Mouse (Mus musculus) heart, postnatal 4 days (tissue): Measurements from ENCODE around the gene Fam102b. TPM values are rescaled to one million over a fixed set of nuclear protein-coding genes. Genes with fewer than 3 reads are reported as not detected.

ENCODE experiments used
- DNase-seq: peaks from one replicate; pipeline ENCODE4 v3.0.0; 2021
- microRNA-seq, 2 experiments: library from miRNA; unstranded; fragments of <30 nt; microRNA quantifications; one replicate each; pipeline ENCODE4 v1.2.0; 2021 to 2022
- total RNA-seq, 2 experiments: library from RNA; stranded (reverse); gene quantifications; 2 replicates each; pipeline ENCODE4 v1.2.3; 2021

Fam102b gene
- total RNA-seq, 2 experiments from 2014 or later = 21.2 to 22.9 TPM

- no peak for DNase-seq
These were observed 67.6 kb downstream of the Fam102b start for GRCm38 (mm10) chr3:108959680-108960295.

DNA sequence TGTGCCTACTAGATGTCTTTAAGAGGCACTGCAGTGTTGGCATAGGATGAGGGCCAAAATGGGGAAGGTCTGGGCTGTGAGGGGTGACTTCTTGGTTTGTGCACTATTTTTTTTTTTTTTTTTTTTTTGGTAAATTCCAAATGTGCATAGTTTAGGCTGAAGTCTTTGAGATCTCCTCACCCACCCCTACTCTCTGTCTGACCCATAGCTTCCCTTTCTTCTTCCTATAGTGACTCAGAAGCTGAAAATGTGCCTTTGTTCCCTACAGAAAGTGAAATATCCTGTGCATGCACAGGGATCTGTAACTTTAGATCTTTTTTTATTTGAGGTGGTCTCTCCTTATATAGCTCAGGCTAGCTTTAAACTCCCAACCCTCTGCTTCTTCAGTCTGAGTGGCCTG lies 69.4 kb downstream of the Fam102b start:
- no peak for DNase-seq

- no peak for DNase-seq
These were observed 86.4 kb downstream of the Fam102b start for GRCm38 (mm10) chr3:108940996-108941395.

DNA sequence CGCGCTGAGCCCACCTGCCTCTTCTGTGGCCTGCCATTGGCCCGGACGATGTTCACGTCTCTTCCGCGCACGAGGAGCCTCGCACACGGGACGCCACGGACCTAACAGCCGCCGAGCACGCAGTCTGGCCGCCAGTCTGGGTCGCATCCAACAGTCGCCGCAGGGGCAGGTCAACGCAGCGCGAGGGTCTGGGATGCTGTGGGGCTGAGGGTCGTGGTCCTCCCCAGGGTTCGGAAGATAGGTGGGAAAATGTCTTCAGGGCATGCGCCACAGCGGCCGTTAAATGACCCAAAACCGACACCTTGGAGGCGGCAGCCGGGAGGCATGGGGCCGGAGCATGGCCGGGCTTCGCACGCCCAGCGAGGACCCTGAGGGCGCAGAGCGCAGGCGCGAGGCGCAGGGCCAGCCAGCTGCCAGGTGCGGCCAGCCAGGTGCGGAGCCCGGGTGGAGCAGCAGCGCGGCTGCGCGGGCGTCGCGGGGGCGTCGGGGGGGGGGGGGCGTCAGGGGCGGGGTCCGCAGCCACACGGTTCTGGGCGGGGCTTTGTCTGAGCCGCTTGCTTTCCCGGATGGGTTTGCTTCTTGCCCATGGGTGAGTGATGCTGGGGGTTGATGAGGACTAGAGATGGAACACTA lies 87.3 kb downstream of the Fam102b start, which contains the start of gene Gm9857:
TSS of gene Gm9857 (minus strand) at position 445 of the 633 bp plus-strand sequence.
- DNase-seq = peak; percentile 5

DNA sequence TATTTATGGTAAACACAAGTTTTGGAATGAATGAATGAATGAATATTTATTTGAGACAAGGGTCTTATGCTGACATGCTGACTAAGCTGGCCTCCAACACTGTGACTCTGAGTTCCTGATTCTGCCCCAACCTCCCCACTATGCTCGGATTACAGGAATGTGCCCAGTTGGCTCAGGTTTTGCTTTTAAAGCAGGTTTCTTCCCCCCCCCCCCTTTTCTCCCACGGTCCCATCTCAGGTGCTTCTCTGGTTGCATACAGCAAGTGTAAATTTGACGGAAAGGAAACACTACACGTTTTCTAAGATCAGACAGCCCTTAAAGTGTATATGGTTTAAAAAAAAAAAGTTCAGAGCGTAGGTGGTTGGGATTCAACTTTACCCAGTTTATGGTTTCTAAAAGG lies 87.8 kb downstream of the Fam102b start, which contains the start of gene Henmt1:
TSS of gene Henmt1 (plus strand) at position 301 of the 400 bp plus-strand sequence.
- no peak for DNase-seq

DNA sequence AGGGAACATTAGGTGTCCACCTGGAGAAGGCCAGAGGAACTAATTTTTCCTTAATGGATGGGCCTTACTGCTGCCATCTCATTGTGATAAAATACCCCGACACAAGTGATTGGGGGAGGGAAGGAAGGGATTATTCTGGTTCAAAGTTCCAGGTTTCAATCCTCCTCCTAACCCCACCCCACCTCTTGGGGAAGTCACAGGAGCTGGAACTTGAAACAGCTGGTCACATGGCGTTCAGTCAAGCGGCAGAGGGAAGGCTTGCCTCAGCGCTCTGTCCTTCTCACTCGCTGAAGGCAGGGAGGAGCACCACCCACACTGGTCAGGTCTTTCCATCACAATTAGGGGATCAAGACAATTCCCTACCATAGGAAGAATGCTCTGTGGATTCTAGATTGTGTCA lies 88.7 kb downstream of the Fam102b start:
- DNase-seq = no peak

DNA sequence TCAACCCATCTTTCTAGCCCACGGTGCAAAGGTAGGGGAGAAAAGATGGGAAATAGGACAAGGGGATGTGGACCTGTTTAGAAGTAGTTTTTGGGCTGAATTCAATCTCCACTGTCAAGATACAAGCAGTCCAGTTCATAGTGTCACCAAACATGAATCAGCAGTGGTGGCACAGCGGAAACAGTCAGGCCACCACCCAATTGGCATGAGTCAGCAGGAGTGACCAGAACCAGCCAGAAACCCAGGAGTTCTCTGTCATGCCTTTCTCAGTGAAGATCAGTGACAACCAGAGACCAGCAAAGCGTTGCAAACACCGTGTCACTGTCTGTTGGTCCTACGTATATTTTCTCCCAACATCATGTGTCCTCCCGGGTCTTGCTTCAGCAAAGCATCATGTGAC lies 93.8 kb downstream of the Fam102b start:
- DNase-seq = no peak

DNA sequence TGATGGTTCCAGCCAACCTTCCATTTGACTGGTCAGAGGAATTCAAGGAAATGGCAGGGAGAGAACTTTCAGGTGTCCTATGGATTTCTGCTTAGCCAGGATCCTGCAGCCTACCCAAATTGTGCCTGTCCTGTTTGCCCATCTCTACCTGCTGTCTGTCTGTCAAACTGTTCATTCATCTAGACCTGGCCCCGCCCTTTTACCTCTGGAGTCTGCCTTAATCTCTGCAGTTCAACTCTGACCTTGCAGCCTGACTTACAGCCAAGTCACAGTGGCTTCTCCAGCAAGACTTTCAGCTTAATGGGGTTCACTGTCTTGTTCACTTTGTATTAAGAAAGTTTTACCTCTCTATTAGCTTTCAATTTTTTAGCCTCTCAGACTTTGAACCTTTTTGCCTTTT lies 101.1 kb downstream of the Fam102b start:
- DNase-seq = no peak

GRCm38 (mm10) chr3:108925677-108926076 lies 101.7 kb downstream of the Fam102b start:
- DNase-seq = no peak

DNA sequence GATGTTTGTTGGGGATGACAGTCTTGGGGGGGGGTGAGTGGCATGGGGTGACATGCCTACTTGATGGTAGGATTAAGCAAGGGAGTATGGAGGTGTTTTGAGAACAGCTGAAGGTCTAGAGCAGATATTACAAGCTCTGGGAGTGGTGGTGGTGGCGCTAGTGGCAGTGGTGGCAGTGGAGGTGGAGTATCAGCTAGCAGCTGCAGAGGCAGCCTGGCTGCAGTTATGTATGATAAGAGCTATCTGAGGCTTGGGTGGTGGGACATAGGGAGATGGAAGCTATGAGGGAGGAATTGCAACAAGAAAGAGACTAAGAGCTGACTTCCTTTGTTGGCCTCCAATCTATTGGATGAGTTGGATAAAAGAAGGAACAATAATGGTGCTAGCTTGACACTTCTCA lies 105.6 kb downstream of the Fam102b start:
- DNase-seq = no peak

Small RNA genes within 50 kb of the gene (microRNA-seq; reads per million reads assigned to microRNA genes)
- gene Gm44384 = 0 reads per million in 2 experiments

Other genes with a start within 250 kb of the Fam102b start
- 10 to 100 TPM; 30.6 to 31.7 TPM for gene Stxbp3, start 187.1 kb downstream of the Fam102b start, total RNA-seq
- under 1 TPM; 0.09 to 0.14 TPM for gene Fndc7, start 137.6 kb downstream of the Fam102b start, total RNA-seq
- gene Prpf38b, start 115.9 kb downstream of the Fam102b start, total RNA-seq = 10 to 100 TPM; 31.8 to 36.2 TPM
- not detected for gene Henmt1, start 87.7 kb downstream of the Fam102b start, total RNA-seq
- gene Gm9857, start 87.2 kb downstream of the Fam102b start, total RNA-seq = not detected
- gene Slc25a54, start 52.9 kb upstream of the Fam102b start, total RNA-seq = not detected
- 10 to 100 TPM; 18.8 to 21.3 TPM for gene Slc25a24, start 95.5 kb upstream of the Fam102b start, total RNA-seq